In genomic region chr16:40897768-40898327, GRCm38 (mm10) we compare ENCODE assay signal across 18 mouse cellular contexts.
DNase-seq lines count a peak whose midpoint lies in the region; ATAC-seq and TF ChIP-seq lines count a peak whose summit lies in the region.
"Had no signal": no experiment of that assay in that cellular context is flagged by ENCODE, and none has a peak within 500 bp of the region (broad histone marks: within the 10 kb centered on the region; RNA-seq: fewer than 3 reads in every experiment).

No protein-coding gene starts in this region.

- 45% methylated on average over 4 of the region's 4 CpGs for WGBS in hindbrain, embryonic 10.5 days
- WGBS in hindbrain, postnatal 0 days: 48% methylated on average over 4 of the region's 4 CpGs
- 9% methylated on average over 4 of the region's 4 CpGs for WGBS in midbrain, embryonic 12.5 days
- 20% methylated on average over 4 of the region's 4 CpGs for WGBS in midbrain, postnatal 0 days
- WGBS in midbrain, embryonic 13.5 days: 10% methylated on average over 4 of the region's 4 CpGs

- peak; percentile 2 for DNase-seq in hindbrain, embryonic 10.5 days (ENCODE audit: low spot score)
- no peak for DNase-seq in hindbrain, postnatal 0 days (ENCODE audit: low spot score)
- DNase-seq in midbrain, postnatal 0 days (ENCODE audit: low spot score): no peak
- DNase-seq in gastrocnemius, postnatal 4 days (ENCODE audit: low spot score in 2 of 2): no peak
- DNase-seq: adrenal gland, postnatal 14 days; cerebellum, adult 2 months; cerebellum, postnatal 10 days; forebrain, postnatal 0 days; gastrocnemius, postnatal 14 days had no signal

- no peak for TF ChIP-seq CTCF in hindbrain, postnatal 0 days (IDR thresholded peaks at IDR 0.05; ENCODE audit: low read depth)
- no peak for TF ChIP-seq CTCF in midbrain, postnatal 0 days (IDR thresholded peaks at IDR 0.05)

- no peak overlapping the region for H3K9ac ChIP-seq in hindbrain, postnatal 0 days (replicated peaks; ENCODE audit: low read length)
- H3K9ac ChIP-seq in midbrain, embryonic 12.5 days (replicated peaks): no peak overlapping the region
- no peak overlapping the region for H3K9ac ChIP-seq in midbrain, postnatal 0 days (replicated peaks; ENCODE audit: low read length, poor library complexity, severe bottlenecking)
- no peak overlapping the region for H3K9ac ChIP-seq in midbrain, embryonic 13.5 days (replicated peaks)
- H3K9ac ChIP-seq: forebrain, embryonic 13.5 days; forebrain, postnatal 0 days; heart, embryonic 12.5 days; hindbrain, embryonic 12.5 days; intestine, embryonic 15.5 days had no signal

- no peaks in the 10 kb centered on the region for H3K4me1 ChIP-seq in hindbrain, embryonic 10.5 days (replicated peaks)
- no peaks in the 10 kb centered on the region for H3K4me1 ChIP-seq in hindbrain, postnatal 0 days (ENCODE audit: insufficient read depth, low read length)
- H3K4me1 ChIP-seq in midbrain, embryonic 12.5 days: no peaks in the 10 kb centered on the region
- no peaks in the 10 kb centered on the region for H3K4me1 ChIP-seq in midbrain, postnatal 0 days (ENCODE audit: insufficient read depth, low read length)
- H3K4me1 ChIP-seq in midbrain, embryonic 13.5 days (replicated peaks): no peaks in the 10 kb centered on the region
- H3K4me1 ChIP-seq: forebrain, embryonic 13.5 days; heart, embryonic 12.5 days; hindbrain, embryonic 12.5 days; intestine, embryonic 15.5 days had no signal

- no peaks in the 10 kb centered on the region for H3K27me3 ChIP-seq in hindbrain, embryonic 10.5 days (ENCODE audit: insufficient read depth, poor library complexity, severe bottlenecking)
- no peaks in the 10 kb centered on the region for H3K27me3 ChIP-seq in hindbrain, postnatal 0 days (ENCODE audit: insufficient read depth, low read length)
- no peaks in the 10 kb centered on the region for H3K27me3 ChIP-seq in midbrain, embryonic 12.5 days
- no peaks in the 10 kb centered on the region for H3K27me3 ChIP-seq in midbrain, postnatal 0 days (ENCODE audit: insufficient read depth, low read length)
- H3K27me3 ChIP-seq in midbrain, embryonic 13.5 days: no peaks in the 10 kb centered on the region
- H3K27me3 ChIP-seq: CH12.LX; forebrain, embryonic 13.5 days; heart, embryonic 12.5 days; hindbrain, embryonic 12.5 days; intestine, embryonic 15.5 days; Patski had no signal

- H3K4me3 ChIP-seq in hindbrain, embryonic 10.5 days: no peak overlapping the region
- no peak overlapping the region for H3K4me3 ChIP-seq in hindbrain, postnatal 0 days (ENCODE audit: low read length)
- no peak overlapping the region for H3K4me3 ChIP-seq in midbrain, embryonic 12.5 days
- H3K4me3 ChIP-seq in midbrain, postnatal 0 days (ENCODE audit: low read depth, low read length): no peak overlapping the region
- H3K4me3 ChIP-seq in midbrain, embryonic 13.5 days (replicated peaks): no peak overlapping the region
- H3K4me3 ChIP-seq: forebrain, embryonic 13.5 days; heart, embryonic 12.5 days; hindbrain, embryonic 12.5 days; intestine, embryonic 15.5 days had no signal

- no peaks in the 10 kb centered on the region for H3K9me3 ChIP-seq in hindbrain, embryonic 10.5 days
- no peaks in the 10 kb centered on the region for H3K9me3 ChIP-seq in hindbrain, postnatal 0 days (ENCODE audit: low read length)
- H3K9me3 ChIP-seq in midbrain, embryonic 12.5 days: no peaks in the 10 kb centered on the region
- no peaks in the 10 kb centered on the region for H3K9me3 ChIP-seq in midbrain, postnatal 0 days (ENCODE audit: low read length)
- no peaks in the 10 kb centered on the region for H3K9me3 ChIP-seq in midbrain, embryonic 13.5 days
- H3K9me3 ChIP-seq: forebrain, embryonic 13.5 days; heart, embryonic 12.5 days; hindbrain, embryonic 12.5 days; intestine, embryonic 15.5 days had no signal

- no peak for ATAC-seq in hindbrain, postnatal 0 days
- peak; percentile 54; the same call in 1 of the 2 replicates for ATAC-seq in midbrain, embryonic 12.5 days (ENCODE audit: low FRiP score, low read depth)
- no peak for ATAC-seq in midbrain, postnatal 0 days (ENCODE audit: low FRiP score)
- ATAC-seq in midbrain, embryonic 13.5 days: peak; percentile 34; the same call in 1 of the 2 replicates
- ATAC-seq: activated CD4-positive, CD25-positive, alpha-beta regulatory T cell, adult 4 months; forebrain, embryonic 13.5 days; forebrain, postnatal 0 days; intestine, embryonic 15.5 days; Patski had no signal

- H3K27ac ChIP-seq in hindbrain, embryonic 10.5 days: no peak overlapping the region
- H3K27ac ChIP-seq in hindbrain, postnatal 0 days: no peak overlapping the region
- H3K27ac ChIP-seq in midbrain, embryonic 12.5 days (replicated peaks): no peak overlapping the region
- H3K27ac ChIP-seq in midbrain, postnatal 0 days (ENCODE audit: low read depth, low read length): no peak overlapping the region
- no peak overlapping the region for H3K27ac ChIP-seq in midbrain, embryonic 13.5 days
- H3K27ac ChIP-seq: forebrain, embryonic 13.5 days; hindbrain, embryonic 12.5 days; intestine, embryonic 15.5 days had no signal

- no peak overlapping the region for H3K4me2 ChIP-seq in hindbrain, postnatal 0 days (ENCODE audit: low read depth, low read length)
- no peak overlapping the region for H3K4me2 ChIP-seq in midbrain, embryonic 12.5 days (replicated peaks)
- no peak overlapping the region for H3K4me2 ChIP-seq in midbrain, postnatal 0 days (ENCODE audit: low read depth, low read length, poor library complexity, severe bottlenecking)
- no peak overlapping the region for H3K4me2 ChIP-seq in midbrain, embryonic 13.5 days (replicated peaks)
- H3K4me2 ChIP-seq: forebrain, embryonic 13.5 days; heart, embryonic 12.5 days; hindbrain, embryonic 12.5 days; intestine, embryonic 15.5 days had no signal

- no peaks in the 10 kb centered on the region for H3K36me3 ChIP-seq in hindbrain, embryonic 10.5 days
- no peaks in the 10 kb centered on the region for H3K36me3 ChIP-seq in hindbrain, postnatal 0 days (ENCODE audit: insufficient read depth, low read length)
- no peaks in the 10 kb centered on the region for H3K36me3 ChIP-seq in midbrain, embryonic 12.5 days
- H3K36me3 ChIP-seq in midbrain, postnatal 0 days (ENCODE audit: insufficient read depth, low read length): no peaks in the 10 kb centered on the region
- H3K36me3 ChIP-seq in midbrain, embryonic 13.5 days: no peaks in the 10 kb centered on the region
- H3K36me3 ChIP-seq: heart, embryonic 12.5 days; hindbrain, embryonic 12.5 days; intestine, embryonic 15.5 days had no signal

Comparison
In these comparisons a context has a peak if more than half of its experiments do, and no peak if none do; other contexts are left out.
1. ATAC-seq: peak in midbrain, embryonic 12.5 days (single experiment) and midbrain, embryonic 13.5 days (single experiment); none in hindbrain, postnatal 0 days (single experiment) and midbrain, postnatal 0 days (single experiment).